Mouse (Mus musculus): ENCODE data around the gene Lgals4. TPM values are rescaled to one million over a fixed set of nuclear protein-coding genes. Genes with fewer than 3 reads are reported as not detected.

Lgals4 gene
- total and polyA plus RNA-seq, 2 experiments from 2014 or later, result 3.5 to 4.8 TPM

- Histone ChIP-seq H3K27ac (ENCODE audit: low read depth, low read length) (no peak overlapping the region), H3K36me3 (ENCODE audit: insufficient read depth, low read length) (peaks cover 7% of the 10 kb centered on the region; the same call in 1 of the 2 replicates), H3K4me2 (ENCODE audit: low read depth, low read length, poor library complexity, severe bottlenecking) (no peak overlapping the region), H3K4me3 (ENCODE audit: low read depth, low read length) (no peak overlapping the region), H3K9ac (replicated peaks; ENCODE audit: low read length, poor library complexity, severe bottlenecking) (no peak overlapping the region), H3K9me3 (ENCODE audit: low read length) (no peaks in the 10 kb centered on the region), H3K27me3 (ENCODE audit: insufficient read depth, low read length) (peaks cover 20% of the 10 kb centered on the region; the same call in 1 of the 2 replicates), H3K4me1 (ENCODE audit: insufficient read depth, low read length) (no peaks in the 10 kb centered on the region)
- DNase-seq (ENCODE audit: low spot score), result no peak
- WGBS, result 29% methylated on average over 14 of the region's 14 CpGs
- no peak for TF ChIP-seq CTCF (IDR thresholded peaks at IDR 0.05)
- ATAC-seq (ENCODE audit: low FRiP score), result peak; percentile 15; the same call in 1 of the 2 replicates
Observed at GRCm38 (mm10) chr7:28886486-28886885, 52.8 kb downstream of the Lgals4 start.

GRCm38 (mm10) chr7:28888701-28889161 is 55.1 kb downstream of the Lgals4 start:
- Histone ChIP-seq H3K4me2 (ENCODE audit: low read depth, low read length, poor library complexity, severe bottlenecking) (peak overlapping the region; percentile 44), H3K36me3 (ENCODE audit: insufficient read depth, low read length) (peaks cover 26% of the 10 kb centered on the region), H3K27ac (ENCODE audit: low read depth, low read length) (no peak overlapping the region), H3K4me1 (ENCODE audit: insufficient read depth, low read length) (no peaks in the 10 kb centered on the region), H3K27me3 (ENCODE audit: insufficient read depth, low read length) (peaks cover 20% of the 10 kb centered on the region; the same call in 1 of the 2 replicates), H3K4me3 (ENCODE audit: low read depth, low read length) (peak overlapping the region; percentile 36), H3K9me3 (ENCODE audit: low read length) (no peaks in the 10 kb centered on the region), H3K9ac (replicated peaks; ENCODE audit: low read length, poor library complexity, severe bottlenecking) (0 out of 2 replicates have a peak overlapping the region, but pooled peaks have one; percentile 24)
- ATAC-seq (ENCODE audit: low FRiP score) (no peak), DNase-seq (ENCODE audit: low spot score) (no peak)
- WGBS, result 4% methylated on average over 19 of the region's 27 CpGs
- no peak for TF ChIP-seq CTCF (IDR thresholded peaks at IDR 0.05)

Other genes starting within 250 kb of the Lgals4 start
- 48.2 and 56.0 TPM in 2 replicates for gene Samd4b, start 235.7 kb upstream of the Lgals4 start, total RNA-seq (2014; rRNA removed)
- gene Samd4b, start 235.7 kb upstream of the Lgals4 start, polyA plus RNA-seq (2015; fragmentation: Nextera tagmentation; extraction: Ambion mirVana), result 17.6 and 19.2 TPM in 2 replicates
- gene Pak4, start 235.7 kb upstream of the Lgals4 start, total RNA-seq (2014; rRNA removed), result 13.3 and 19.8 TPM in 2 replicates
- 8.9 and 9.6 TPM in 2 replicates for gene Pak4, start 235.7 kb upstream of the Lgals4 start, polyA plus RNA-seq (2015; fragmentation: Nextera tagmentation; extraction: Ambion mirVana)
- gene Acp7, start 202.5 kb upstream of the Lgals4 start, total RNA-seq (2014; rRNA removed), result 1.3 and 2.6 TPM in 2 replicates
- 0.22 and 0.55 TPM in 2 replicates for gene Acp7, start 202.5 kb upstream of the Lgals4 start, polyA plus RNA-seq (2015; fragmentation: Nextera tagmentation; extraction: Ambion mirVana)
- 7.4 and 8.2 TPM in 2 replicates for gene Fbxo27, start 141.0 kb upstream of the Lgals4 start, total RNA-seq (2014; rRNA removed)
- 10.4 and 12.2 TPM in 2 replicates for gene Fbxo27, start 141.0 kb upstream of the Lgals4 start, polyA plus RNA-seq (2015; fragmentation: Nextera tagmentation; extraction: Ambion mirVana)
- gene Fbxo17, start 117.0 kb upstream of the Lgals4 start, total RNA-seq (2014; rRNA removed), result 1.7 and 2.8 TPM in 2 replicates
- gene Fbxo17, start 117.0 kb upstream of the Lgals4 start, polyA plus RNA-seq (2015; fragmentation: Nextera tagmentation; extraction: Ambion mirVana), result 5.5 and 6.1 TPM in 2 replicates
- 48.6 and 67.5 TPM in 2 replicates for gene Mrps12, start 92.0 kb upstream of the Lgals4 start, total RNA-seq (2014; rRNA removed)
- gene Mrps12, start 92.0 kb upstream of the Lgals4 start, polyA plus RNA-seq (2015; fragmentation: Nextera tagmentation; extraction: Ambion mirVana), result 97.3 and 106 TPM in 2 replicates
- gene Sars2, start 91.9 kb upstream of the Lgals4 start, total RNA-seq (2014; rRNA removed), result 17.8 and 18.6 TPM in 2 replicates
- gene Sars2, start 91.9 kb upstream of the Lgals4 start, polyA plus RNA-seq (2015; fragmentation: Nextera tagmentation; extraction: Ambion mirVana), result 16.2 and 19.3 TPM in 2 replicates
- gene Ccer2, start 77.7 kb upstream of the Lgals4 start, total RNA-seq (2014; rRNA removed), result not detected in 2 replicates
- gene Ccer2, start 77.7 kb upstream of the Lgals4 start, polyA plus RNA-seq (2015; fragmentation: Nextera tagmentation; extraction: Ambion mirVana), result 1.4 and 1.8 TPM in 2 replicates
- gene Sirt2, start 67.1 kb upstream of the Lgals4 start, total RNA-seq (2014; rRNA removed), result 64.8 and 85.9 TPM in 2 replicates
- 111 and 120 TPM in 2 replicates for gene Sirt2, start 67.1 kb upstream of the Lgals4 start, polyA plus RNA-seq (2015; fragmentation: Nextera tagmentation; extraction: Ambion mirVana)
- 18.3 and 19.7 TPM in 2 replicates for gene Nfkbib, start 66.3 kb upstream of the Lgals4 start, total RNA-seq (2014; rRNA removed)
- gene Nfkbib, start 66.3 kb upstream of the Lgals4 start, polyA plus RNA-seq (2015; fragmentation: Nextera tagmentation; extraction: Ambion mirVana), result 58.5 and 65.3 TPM in 2 replicates
- 0.80 and 1.0 TPM in 2 replicates for gene Rinl, start 44.9 kb upstream of the Lgals4 start, total RNA-seq (2014; rRNA removed)
- gene Rinl, start 44.9 kb upstream of the Lgals4 start, polyA plus RNA-seq (2015; fragmentation: Nextera tagmentation; extraction: Ambion mirVana), result 1.9 TPM in 2 replicates
- gene Hnrnpl, start 25.3 kb upstream of the Lgals4 start, total RNA-seq (2014; rRNA removed), result 253 and 265 TPM in 2 replicates
- 146 and 175 TPM in 2 replicates for gene Hnrnpl, start 25.3 kb upstream of the Lgals4 start, polyA plus RNA-seq (2015; fragmentation: Nextera tagmentation; extraction: Ambion mirVana)
- gene Ech1, start 8.6 kb upstream of the Lgals4 start, total RNA-seq (2014; rRNA removed), result 89.3 and 104 TPM in 2 replicates
- 103 and 107 TPM in 2 replicates for gene Ech1, start 8.6 kb upstream of the Lgals4 start, polyA plus RNA-seq (2015; fragmentation: Nextera tagmentation; extraction: Ambion mirVana)
- gene Lgals7, start 30.0 kb downstream of the Lgals4 start, total RNA-seq (2014; rRNA removed), result 0.38 and 12.5 TPM in 2 replicates
- gene Lgals7, start 30.0 kb downstream of the Lgals4 start, polyA plus RNA-seq (2015; fragmentation: Nextera tagmentation; extraction: Ambion mirVana), result 3.8 and 4.8 TPM in 2 replicates
- gene Capn12, start 47.6 kb downstream of the Lgals4 start, total RNA-seq (2014; rRNA removed), result 0.38 and 0.57 TPM in 2 replicates
- 0.26 and 0.41 TPM in 2 replicates for gene Capn12, start 47.6 kb downstream of the Lgals4 start, polyA plus RNA-seq (2015; fragmentation: Nextera tagmentation; extraction: Ambion mirVana)
- 74.7 and 86.9 TPM in 2 replicates for gene Actn4, start 128.5 kb downstream of the Lgals4 start, total RNA-seq (2014; rRNA removed)
- gene Actn4, start 128.5 kb downstream of the Lgals4 start, polyA plus RNA-seq (2015; fragmentation: Nextera tagmentation; extraction: Ambion mirVana), result 101 and 105 TPM in 2 replicates
- gene Eif3k, start 148.0 kb downstream of the Lgals4 start, total RNA-seq (2014; rRNA removed), result 405 and 482 TPM in 2 replicates
- gene Eif3k, start 148.0 kb downstream of the Lgals4 start, polyA plus RNA-seq (2015; fragmentation: Nextera tagmentation; extraction: Ambion mirVana), result 292 and 309 TPM in 2 replicates
- 5.6 and 17.4 TPM in 2 replicates for gene Map4k1, start 148.2 kb downstream of the Lgals4 start, total RNA-seq (2014; rRNA removed)
- gene Map4k1, start 148.2 kb downstream of the Lgals4 start, polyA plus RNA-seq (2015; fragmentation: Nextera tagmentation; extraction: Ambion mirVana), result 18.2 and 21.0 TPM in 2 replicates